Mouse (Mus musculus): ENCODE measurements around the gene Gm45062. TPM values are rescaled to one million over a fixed set of nuclear protein-coding genes. Genes with fewer than 3 reads are reported as not detected.

The Gm45062 gene
- total RNA-seq, 2 experiments from 2014 or later = 1.5 to 2.6 TPM

GRCm38 (mm10) chr6:8645708-8646107 lies 386.5 kb downstream of the Gm45062 start:
- no peak for DNase-seq (ENCODE audit: extremely low spot score in 1 of 2, low spot score in 1 of 2)

Other genes with a start within 250 kb of the Gm45062 start
- under 1 TPM; 0.30 to 0.75 TPM for gene Col28a1, start 66.8 kb upstream of the Gm45062 start, total RNA-seq (2021)
- gene Mios, start 50.2 kb upstream of the Gm45062 start, total RNA-seq (2021) = 10 to 100 TPM; 25.2 to 26.5 TPM
- gene Rpa3, start 277 bp upstream of the Gm45062 start, total RNA-seq (2021) = 10 to 100 TPM; 14.0 to 17.5 TPM
- 10 to 100 TPM; 28.5 to 32.0 TPM for gene Umad1, start 162 bp upstream of the Gm45062 start, total RNA-seq (2021)

Data from layer of hippocampus, postnatal 25 days (tissue).